Mouse (Mus musculus): ENCODE measurements around the gene Sgms2.

DNA sequence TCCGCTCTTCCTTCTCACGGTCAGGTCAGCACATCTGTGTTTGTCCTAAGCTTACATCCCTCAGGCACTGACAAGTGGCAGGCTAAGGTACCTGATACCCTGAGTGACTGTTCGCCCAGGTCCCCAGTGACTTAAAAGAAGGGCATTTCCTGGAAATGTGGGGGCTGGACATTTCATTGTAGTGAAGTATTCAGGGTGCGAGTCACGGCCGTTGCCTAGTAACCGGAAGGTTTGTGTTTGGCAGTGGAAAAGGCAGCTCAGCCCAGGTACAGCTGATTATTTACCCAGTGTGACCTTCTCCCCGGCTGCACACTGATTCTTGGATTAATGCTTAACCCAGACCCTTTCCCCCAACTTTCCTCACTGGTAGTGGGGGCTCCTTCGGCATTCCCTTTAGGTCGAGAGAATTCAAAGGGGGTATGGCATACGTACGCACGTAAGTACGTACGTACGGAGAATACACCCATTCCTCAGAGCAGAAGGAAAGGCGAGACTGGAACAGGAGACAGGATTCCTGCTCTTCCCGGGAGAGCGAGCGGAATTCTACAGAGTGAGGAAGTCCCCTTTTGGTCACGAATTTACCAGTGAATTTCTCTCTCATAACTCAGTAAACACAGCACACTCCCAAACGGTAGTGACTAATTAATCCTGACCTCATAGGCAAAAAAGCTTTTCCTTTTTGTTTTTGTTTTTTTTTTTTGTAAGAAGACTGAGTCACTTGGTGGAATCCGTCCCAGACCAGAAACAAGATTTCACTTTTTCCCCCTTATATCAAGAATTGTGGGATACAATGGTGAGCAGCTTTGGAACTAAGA lies 126.4 kb downstream of the Sgms2 start:
- TF ChIP-seq CTCF (IDR thresholded peaks at IDR 0.05; ENCODE audit: low read depth, low read length) = no peak
- no peak for TF ChIP-seq POLR2A (IDR thresholded peaks at IDR 0.05; ENCODE audit: borderline replicate concordance, low read depth, low read length)
